Mouse (Mus musculus) adrenal gland, postnatal 36 days (tissue): ENCODE data around the gene Gm6882. TPM values are rescaled to one million over a fixed set of nuclear protein-coding genes. Genes with fewer than 3 reads are reported as not detected.
"Not testable (repeated sequence)": the region's sequence is repeated elsewhere in the genome, so short reads cannot be mapped to it uniquely, and the experiment has no call there.

Source experiments
- DNase-seq, 2 experiments: peaks; one replicate each; pipeline ENCODE4 v3.0.0; 2021; ENCODE audit warnings: mixed read lengths in 1 of 2
- long read RNA-seq, 2 experiments: library from polyadenylated mRNA; stranded (forward); transcript quantifications; one replicate each; pipeline ENCODE4 v2.0.0; 2021; ENCODE audit warnings: borderline sequencing depth in 2 of 2
- total RNA-seq, 2 experiments: library from RNA; stranded (reverse); gene quantifications; 2 replicates each; pipeline ENCODE4 v1.2.3; 2021

The Gm6882 gene
- total RNA-seq: not detected
- long read RNA-seq, experiment 1: 0 reads
- long read RNA-seq, experiment 2: 0 reads

GRCm38 (mm10) chr7:21432645-21433044 is at the start of gene Gm6882:
Gm6882 (minus strand) TSS chr7:21432745.
- not testable (repeated sequence) for DNase-seq

Other genes with a start within 250 kb of the Gm6882 start
- gene Gm5157, start 242.3 kb downstream of the Gm6882 start, total RNA-seq: not detected
- not detected for gene Vmn1r124, start 172.1 kb downstream of the Gm6882 start, total RNA-seq
- gene Vmn1r125, start 160.6 kb downstream of the Gm6882 start, total RNA-seq: not detected
- not detected for gene Vmn1r126, start 131.3 kb downstream of the Gm6882 start, total RNA-seq
- not detected for gene Vmn1r127, start 112.9 kb downstream of the Gm6882 start, total RNA-seq
- not detected for gene Vmn1r128, start 83.4 kb downstream of the Gm6882 start, total RNA-seq
- not detected for gene Vmn1r129, start 71.5 kb downstream of the Gm6882 start, total RNA-seq
- not detected for gene Vmn1r130, start 79.0 kb upstream of the Gm6882 start, total RNA-seq
- not detected for gene Vmn1r131, start 113.3 kb upstream of the Gm6882 start, total RNA-seq
- not detected for gene Vmn1r132, start 181.3 kb upstream of the Gm6882 start, total RNA-seq